Mouse (Mus musculus) thymus, postnatal 4 days (tissue): ENCODE measurements at regions not wholly inside any gene's neighbourhood (a gene's known extent, or its start where the extent isn't known, plus 50 kb on each side); places are given as distances from the start of the nearest gene placed in this dataset.

ENCODE experiments used
- DNase-seq: peaks from one replicate; pipeline ENCODE4 v3.0.0; 2021

GRCm38 (mm10) chr1:190067181-190067580 lies 103.3 kb downstream of the Prox1 start:
- DNase-seq, result no peak

- DNase-seq, result no peak
Measured at GRCm38 (mm10) chr1:190066426-190066825, 104.1 kb downstream of the Prox1 start.

- no peak for DNase-seq
Measured at GRCm38 (mm10) chr1:190061560-190062295, 108.8 kb downstream of the Prox1 start.

- DNase-seq, result no peak
Measured at GRCm38 (mm10) chr1:190059025-190059424, 111.5 kb downstream of the Prox1 start.

GRCm38 (mm10) chr1:190056931-190057330 lies 113.6 kb downstream of the Prox1 start:
- DNase-seq, result no peak

GRCm38 (mm10) chr1:190051903-190052302 lies 118.6 kb downstream of the Prox1 start:
- no peak for DNase-seq

GRCm38 (mm10) chr1:190048521-190049170 lies 121.9 kb downstream of the Prox1 start:
- no peak for DNase-seq

- no peak for DNase-seq
Measured at GRCm38 (mm10) chr1:190047201-190047600, 123.3 kb downstream of the Prox1 start.

GRCm38 (mm10) chr1:190045797-190046196 lies 123.6 kb upstream of the Smyd2 start:
- no peak for DNase-seq

GRCm38 (mm10) chr1:190044036-190044435 lies 121.9 kb upstream of the Smyd2 start:
- DNase-seq, result no peak

GRCm38 (mm10) chr1:190043156-190043555 lies 121.0 kb upstream of the Smyd2 start:
- DNase-seq, result no peak

GRCm38 (mm10) chr1:190042197-190042596 lies 120.0 kb upstream of the Smyd2 start:
- no peak for DNase-seq

GRCm38 (mm10) chr1:190041096-190041706 lies 119.0 kb upstream of the Smyd2 start:
- no peak for DNase-seq

GRCm38 (mm10) chr1:190038046-190038445 lies 115.9 kb upstream of the Smyd2 start:
- no peak for DNase-seq

GRCm38 (mm10) chr1:190036726-190037125 lies 114.6 kb upstream of the Smyd2 start:
- DNase-seq, result no peak

- no peak for DNase-seq
Measured at GRCm38 (mm10) chr1:190035935-190036334, 113.8 kb upstream of the Smyd2 start.

GRCm38 (mm10) chr1:190034091-190034490 lies 111.9 kb upstream of the Smyd2 start:
- DNase-seq, result no peak

- DNase-seq, result no peak
Measured at GRCm38 (mm10) chr1:190027536-190027935, 105.4 kb upstream of the Smyd2 start.

GRCm38 (mm10) chr1:190009466-190009865 lies 87.3 kb upstream of the Smyd2 start:
- no peak for DNase-seq

- no peak for DNase-seq
Measured at GRCm38 (mm10) chr1:190007271-190007670, 85.1 kb upstream of the Smyd2 start.

GRCm38 (mm10) chr1:190001084-190001483 lies 78.9 kb upstream of the Smyd2 start:
- DNase-seq, result no peak

GRCm38 (mm10) chr1:189993706-189994105 lies 71.5 kb upstream of the Smyd2 start:
- no peak for DNase-seq

- DNase-seq, result no peak
Measured at GRCm38 (mm10) chr1:189993221-189993620, 71.1 kb upstream of the Smyd2 start.

GRCm38 (mm10) chr1:189991089-189991488 lies 68.9 kb upstream of the Smyd2 start:
- no peak for DNase-seq
